Mouse (Mus musculus) bone marrow macrophage, adult 2 months (primary cell): ENCODE results near the gene Mettl23.

Experiments used
- CTCF ChIP-seq: IDR thresholded peaks from 2 replicates; pipeline ENCODE4 v1.5.1; 2012; ENCODE audit warnings: low read depth, mild to moderate bottlenecking, low read length, moderate library complexity
- POLR2A ChIP-seq: IDR thresholded peaks from 2 replicates; pipeline ENCODE4 v1.6.1; 2012; ENCODE audit warnings: mild to moderate bottlenecking, low read depth, low read length, borderline replicate concordance

GRCm38 (mm10) chr11:116799364-116799763, 43.7 kb upstream of the Mettl23 start:
- TF ChIP-seq CTCF (no peak), POLR2A (no peak)
